9 mouse cellular contexts compared by ENCODE assay signal in the genomic region with DNA sequence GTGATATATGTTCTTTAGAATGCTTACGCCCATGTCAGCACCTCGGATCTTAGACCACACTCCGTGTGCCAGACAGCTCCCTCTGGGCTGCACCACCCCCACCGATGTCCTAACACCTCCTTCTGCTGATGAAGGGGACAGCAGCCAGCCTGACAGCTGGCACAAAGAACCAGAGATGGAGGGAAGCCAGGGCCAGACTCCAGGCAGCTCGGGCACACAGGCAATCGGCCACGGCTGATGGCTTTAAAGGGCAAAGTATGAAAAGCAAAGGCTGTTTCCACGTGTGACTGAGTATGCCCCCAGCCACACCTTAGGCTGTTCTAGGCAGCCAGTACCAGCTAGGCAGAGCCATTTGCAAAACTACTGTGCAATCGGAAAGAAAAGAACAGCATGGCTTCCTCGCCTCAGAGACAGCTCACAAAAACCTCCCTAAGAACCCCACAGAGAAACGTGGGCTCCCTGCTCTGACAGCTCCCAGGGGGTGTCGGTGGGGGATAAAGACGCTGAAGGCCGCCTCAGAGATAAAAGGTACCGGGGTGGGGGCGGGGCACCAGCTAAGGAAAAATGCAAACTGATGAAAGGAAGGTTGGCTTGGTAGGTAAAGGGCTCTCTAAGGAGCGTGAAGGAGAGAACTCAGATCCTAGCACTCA. TPM values are rescaled to one million over a fixed set of nuclear protein-coding genes. Genes with fewer than 3 reads are reported as not detected.
A peak's percentile ranks its signal among the peaks of the same experiment; 100 is the strongest.
DNase-seq lines count a peak whose midpoint lies in the region; ATAC-seq and TF ChIP-seq lines count a peak whose summit lies in the region.
"Had no signal": no experiment of that assay in that cellular context is flagged by ENCODE, and none has a peak within 500 bp of the region (broad histone marks: within the 10 kb centered on the region; RNA-seq: fewer than 3 reads in every experiment).

No protein-coding gene starts in this region.

- peak overlapping the region; percentile 44 for H3K27ac ChIP-seq in cerebellum, adult 2 months (ENCODE audit: insufficient read depth, low read length)
- 0 out of 2 replicates have a peak overlapping the region, but pooled peaks have one; percentile 22 for H3K27ac ChIP-seq in intestine, embryonic 15.5 days

- no peak for ATAC-seq in intestine, embryonic 15.5 days

- peak; percentile 85 for DNase-seq in ZHBTc4 (ENCODE audit: low read depth, low spot score)
- peak; percentile 93 to 94 for DNase-seq in cerebellum, adult 2 months
- DNase-seq in gastrocnemius, postnatal 25 days: peak; percentile 78
- DNase-seq in left cerebral cortex, adult 18-20 months (ENCODE audit: low spot score in 2 of 2): peak; percentile 68 to 73
- DNase-seq in thymus, postnatal 25 days: no peak
- no peak for DNase-seq in B cell, adult 2 months

- peak overlapping the region; percentile 32 for H3K4me3 ChIP-seq in cerebellum, adult 2 months (replicated peaks; ENCODE audit: insufficient read depth, low read depth, low read length)
- no peak overlapping the region for H3K4me3 ChIP-seq in intestine, embryonic 15.5 days (replicated peaks)
- H3K4me3 ChIP-seq in myocyte: no peak overlapping the region

- no peaks in the 10 kb centered on the region for H3K9me3 ChIP-seq in intestine, embryonic 15.5 days

- H3K79me2 ChIP-seq in myocyte (ENCODE audit: control insufficient read depth, insufficient read depth): no peaks in the 10 kb centered on the region

- peak overlapping the region; percentile 26; the same call in 1 of the 2 replicates for H3K4me2 ChIP-seq in intestine, embryonic 15.5 days (replicated peaks)
- H3K4me2 ChIP-seq in myocyte (ENCODE audit: low read depth): no peak overlapping the region

- no peaks in the 10 kb centered on the region for H3K36me3 ChIP-seq in intestine, embryonic 15.5 days
- H3K36me3 ChIP-seq in myocyte (ENCODE audit: control insufficient read depth, insufficient read depth): no peaks in the 10 kb centered on the region

- WGBS in cerebellum, adult 2 months: 8% methylated on average over 17 of the region's 17 CpGs
- WGBS in intestine, embryonic 15.5 days: 31% methylated on average over 17 of the region's 17 CpGs

- no peak overlapping the region for H3ac ChIP-seq in myocyte (ENCODE audit: control insufficient read depth, insufficient read length)

- no peaks in the 10 kb centered on the region for H3K27me3 ChIP-seq in cerebellum, adult 2 months (ENCODE audit: control insufficient read depth, insufficient read depth, low read length)
- no peaks in the 10 kb centered on the region for H3K27me3 ChIP-seq in intestine, embryonic 15.5 days (replicated peaks)
- no peaks in the 10 kb centered on the region for H3K27me3 ChIP-seq in myocyte (ENCODE audit: control insufficient read depth, insufficient read depth, insufficient read length)

- TF ChIP-seq POLR2A in cerebellum, adult 2 months (IDR thresholded peaks at IDR 0.05; ENCODE audit: borderline replicate concordance, insufficient read depth, low read length): no peak
- no peak for TF ChIP-seq POLR2A in myocyte (IDR thresholded peaks at IDR 0.05; ENCODE audit: insufficient read length, low read depth)

- 0 out of 2 replicates have a peak overlapping the region, but pooled peaks have one; percentile 10 for H3K9ac ChIP-seq in intestine, embryonic 15.5 days

- H3K4me1 ChIP-seq in cerebellum, adult 2 months (ENCODE audit: control insufficient read depth, insufficient read depth, low read length): peaks cover 66% of the 10 kb centered on the region
- H3K4me1 ChIP-seq in intestine, embryonic 15.5 days (replicated peaks): peaks cover 48% of the 10 kb centered on the region

- no peak for TF ChIP-seq CTCF in cerebellum, adult 2 months (IDR thresholded peaks at IDR 0.05; ENCODE audit: borderline replicate concordance, insufficient read depth, low read depth, low read length)

TF ChIP-seq in myocyte, 11 proteins besides CTCF, POLR2A, EP300 and RAD21:
- peak in 1 of 3 experiments; percentile 81 for TF ChIP-seq MYOG (IDR thresholded peaks at IDR 0.05; ENCODE audit: control insufficient read depth in 1 of 3, insufficient read depth in 1 of 3, insufficient read length in 2 of 3, low read depth in 2 of 3)
- peak in 2 of 3 experiments; percentile 19 to 49 for TF ChIP-seq MYOD1 (IDR thresholded peaks at IDR 0.05; ENCODE audit: control insufficient read depth in 1 of 3, insufficient read length in 2 of 3, low read depth in 2 of 3)
- no peak for TF ChIP-seq CEBPB (IDR thresholded peaks at IDR 0.05; ENCODE audit: insufficient read depth, poor library complexity, severe bottlenecking)
- no peak for TF ChIP-seq MAX (IDR thresholded peaks at IDR 0.05; ENCODE audit: low read depth)
- no peak for TF ChIP-seq REST (IDR thresholded peaks at IDR 0.05; ENCODE audit: insufficient read depth, insufficient read length)
- TF ChIP-seq TCF3 (IDR thresholded peaks at IDR 0.05; ENCODE audit: insufficient read length, low read depth): no peak

RNA-seq across cellular contexts. Expression of gene Tbc1d16, which starts 8.4 kb away (rescaled TPM):
- polyA plus RNA-seq in cerebellum, adult 2 months (2012; rRNA removed): 32.5 and 37.8 TPM in 2 replicates
- total RNA-seq in gastrocnemius, postnatal 25 days (2021): 10 to 100 TPM; 16.1 to 20.9 TPM
- polyA plus RNA-seq in intestine, embryonic 15.5 days (2015; fragmentation: Nextera tagmentation; extraction: Ambion mirVana): 13.9 and 15.3 TPM in 2 replicates
- 10 to 100 TPM; 24.8 to 27.5 TPM for total RNA-seq in left cerebral cortex, adult 18-20 months (2021)
- polyA plus RNA-seq in myocyte (2012; fragmentation: generic; extraction: Trizol): 8.5 TPM

RNA-seq across cellular contexts. Expression of gene Ccdc40, which starts 8.4 kb away (rescaled TPM):
- polyA plus RNA-seq in cerebellum, adult 2 months (2012; rRNA removed): 1.9 and 2.4 TPM in 2 replicates
- under 1 TPM in 1 of 2 experiments, not detected in 1; 0.41 TPM for total RNA-seq in gastrocnemius, postnatal 25 days (2021)
- polyA plus RNA-seq in intestine, embryonic 15.5 days (2015; fragmentation: Nextera tagmentation; extraction: Ambion mirVana): 2.5 and 2.6 TPM in 2 replicates
- total RNA-seq in left cerebral cortex, adult 18-20 months (2021): under 1 TPM; 0.70 to 0.91 TPM
- 0.07 TPM for polyA plus RNA-seq in myocyte (2012; fragmentation: generic; extraction: Trizol)
- total RNA-seq: neutrophil, adult 5-6 weeks had no signal

RNA-seq across cellular contexts. Expression of gene Gaa, which starts 47.7 kb away (rescaled TPM):
- 233 and 246 TPM in 2 replicates for polyA plus RNA-seq in cerebellum, adult 2 months (2012; rRNA removed)
- total RNA-seq in gastrocnemius, postnatal 25 days (2021): 100 to 1,000 TPM; 110 to 138 TPM
- 66.3 and 69.1 TPM in 2 replicates for polyA plus RNA-seq in intestine, embryonic 15.5 days (2015; fragmentation: Nextera tagmentation; extraction: Ambion mirVana)
- total RNA-seq in left cerebral cortex, adult 18-20 months (2021): 100 to 1,000 TPM; 242 to 279 TPM
- polyA plus RNA-seq in myocyte (2012; fragmentation: generic; extraction: Trizol): 86.4 TPM

Comparison
In these comparisons a context has a peak if more than half of its experiments do, and no peak if none do; other contexts are left out.
1. DNase-seq: peak in ZHBTc4 (single experiment), cerebellum, adult 2 months (2 of 2), gastrocnemius, postnatal 25 days (single experiment) and left cerebral cortex, adult 18-20 months (2 of 2); none in thymus, postnatal 25 days (single experiment) and B cell, adult 2 months (0 of 2).